Mouse (Mus musculus): ENCODE measurements around the gene Tfap2e. TPM values are rescaled to one million over a fixed set of nuclear protein-coding genes. Genes with fewer than 3 reads are reported as not detected.

The Tfap2e gene
- polyA plus RNA-seq, 1 experiment from 2014 or later, result 0.69 TPM

- 1% methylated on average over 57 of the region's 62 CpGs for WGBS
- no peak for ATAC-seq
- H3K9me3 ChIP-seq (replicated peaks; ENCODE audit: control insufficient read depth, low read length), result no peaks in the 10 kb centered on the region
- H3K27me3 ChIP-seq (replicated peaks; ENCODE audit: control insufficient read depth, insufficient read depth, low read length), result peaks cover 85% of the 10 kb centered on the region
- no peak overlapping the region for H3K9ac ChIP-seq (ENCODE audit: low read length)
- peak overlapping the region; percentile 17 for H3K4me3 ChIP-seq (ENCODE audit: low read depth, low read length)
- no peaks in the 10 kb centered on the region for H3K4me1 ChIP-seq (ENCODE audit: control insufficient read depth, insufficient read depth, low read length)
- DNase-seq (ENCODE audit: low spot score), result no peak
- no peaks in the 10 kb centered on the region for H3K36me3 ChIP-seq (ENCODE audit: control insufficient read depth, insufficient read depth, low read length)
- H3K27ac ChIP-seq (ENCODE audit: low read depth, low read length), result no peak overlapping the region
- peak overlapping the region; percentile 36; the same call in 1 of the 2 replicates for H3K4me2 ChIP-seq (ENCODE audit: low read length)
Measured at GRCm38 (mm10) chr4:126735382-126736000, 549 bp downstream of the Tfap2e start.

GRCm38 (mm10) chr4:126734700-126735381, 1.2 kb downstream of the Tfap2e start:
- Histone ChIP-seq H3K27ac (ENCODE audit: low read depth, low read length) (no peak overlapping the region), H3K4me2 (ENCODE audit: low read length) (0 out of 2 replicates have a peak overlapping the region, but pooled peaks have one; percentile 23), H3K4me1 (ENCODE audit: control insufficient read depth, insufficient read depth, low read length) (no peaks in the 10 kb centered on the region), H3K9me3 (replicated peaks; ENCODE audit: control insufficient read depth, low read length) (no peaks in the 10 kb centered on the region), H3K4me3 (ENCODE audit: low read depth, low read length) (peak overlapping the region; percentile 17), H3K27me3 (replicated peaks; ENCODE audit: control insufficient read depth, insufficient read depth, low read length) (peaks cover 92% of the 10 kb centered on the region), H3K36me3 (ENCODE audit: control insufficient read depth, insufficient read depth, low read length) (no peaks in the 10 kb centered on the region), H3K9ac (ENCODE audit: low read length) (no peak overlapping the region)
- no peak for DNase-seq (ENCODE audit: low spot score)
- ATAC-seq, result no peak
- 2% methylated on average over 51 of the region's 51 CpGs for WGBS

- H3K4me2 ChIP-seq (ENCODE audit: low read length), result no peak overlapping the region
- H3K27ac ChIP-seq (ENCODE audit: low read depth, low read length), result no peak overlapping the region
- no peaks in the 10 kb centered on the region for H3K36me3 ChIP-seq (ENCODE audit: control insufficient read depth, insufficient read depth, low read length)
- H3K4me3 ChIP-seq (ENCODE audit: low read depth, low read length), result no peak overlapping the region
- no peak for ATAC-seq
- WGBS, result 4% methylated on average over 16 of the region's 16 CpGs
- no peaks in the 10 kb centered on the region for H3K9me3 ChIP-seq (replicated peaks; ENCODE audit: control insufficient read depth, low read length)
- no peak overlapping the region for H3K9ac ChIP-seq (ENCODE audit: low read length)
- DNase-seq (ENCODE audit: low spot score), result no peak
- H3K27me3 ChIP-seq (replicated peaks; ENCODE audit: control insufficient read depth, insufficient read depth, low read length), result peaks cover 88% of the 10 kb centered on the region
- H3K4me1 ChIP-seq (ENCODE audit: control insufficient read depth, insufficient read depth, low read length), result no peaks in the 10 kb centered on the region
Measured at GRCm38 (mm10) chr4:126734001-126734603, 1.9 kb downstream of the Tfap2e start.

GRCm38 (mm10) chr4:126732531-126733380, 3.3 kb downstream of the Tfap2e start:
- Histone ChIP-seq H3K4me1 (ENCODE audit: control insufficient read depth, insufficient read depth, low read length) (no peaks in the 10 kb centered on the region), H3K4me2 (ENCODE audit: low read length) (no peak overlapping the region), H3K36me3 (ENCODE audit: control insufficient read depth, insufficient read depth, low read length) (no peaks in the 10 kb centered on the region), H3K27ac (ENCODE audit: low read depth, low read length) (no peak overlapping the region), H3K27me3 (replicated peaks; ENCODE audit: control insufficient read depth, insufficient read depth, low read length) (peaks cover 82% of the 10 kb centered on the region), H3K9ac (ENCODE audit: low read length) (no peak overlapping the region), H3K9me3 (replicated peaks; ENCODE audit: control insufficient read depth, low read length) (no peaks in the 10 kb centered on the region), H3K4me3 (ENCODE audit: low read depth, low read length) (no peak overlapping the region)
- ATAC-seq, result no peak
- no peak for DNase-seq (ENCODE audit: low spot score)
- WGBS, result 2% methylated on average over 26 of the region's 26 CpGs

GRCm38 (mm10) chr4:126732111-126732510, 3.9 kb downstream of the Tfap2e start:
- 2% methylated on average over 18 of the region's 18 CpGs for WGBS
- DNase-seq (ENCODE audit: low spot score), result no peak
- Histone ChIP-seq H3K27ac (ENCODE audit: low read depth, low read length) (no peak overlapping the region), H3K36me3 (ENCODE audit: control insufficient read depth, insufficient read depth, low read length) (no peaks in the 10 kb centered on the region), H3K4me3 (ENCODE audit: low read depth, low read length) (no peak overlapping the region), H3K4me1 (ENCODE audit: control insufficient read depth, insufficient read depth, low read length) (no peaks in the 10 kb centered on the region), H3K27me3 (replicated peaks; ENCODE audit: control insufficient read depth, insufficient read depth, low read length) (peaks cover 75% of the 10 kb centered on the region), H3K4me2 (ENCODE audit: low read length) (no peak overlapping the region), H3K9me3 (replicated peaks; ENCODE audit: control insufficient read depth, low read length) (no peaks in the 10 kb centered on the region), H3K9ac (ENCODE audit: low read length) (no peak overlapping the region)
- no peak for ATAC-seq

GRCm38 (mm10) chr4:126707439-126707826, 28.6 kb downstream of the Tfap2e start:
- Histone ChIP-seq H3K36me3 (ENCODE audit: control insufficient read depth, insufficient read depth, low read length) (peaks cover 70% of the 10 kb centered on the region), H3K27me3 (replicated peaks; ENCODE audit: control insufficient read depth, insufficient read depth, low read length) (no peaks in the 10 kb centered on the region), H3K4me3 (ENCODE audit: low read depth, low read length) (no peak overlapping the region), H3K9me3 (replicated peaks; ENCODE audit: control insufficient read depth, low read length) (no peaks in the 10 kb centered on the region), H3K4me1 (ENCODE audit: control insufficient read depth, insufficient read depth, low read length) (no peaks in the 10 kb centered on the region), H3K4me2 (ENCODE audit: low read length) (no peak overlapping the region), H3K27ac (ENCODE audit: low read depth, low read length) (no peak overlapping the region), H3K9ac (ENCODE audit: low read length) (no peak overlapping the region)
- DNase-seq (ENCODE audit: low spot score), result no peak
- no peak for ATAC-seq
- 84% methylated on average over 5 of the region's 5 CpGs for WGBS

GRCm38 (mm10) chr4:126706630-126707438, 29.2 kb downstream of the Tfap2e start:
- ATAC-seq (no peak), DNase-seq (ENCODE audit: low spot score) (no peak)
- no peak overlapping the region for H3K27ac ChIP-seq (ENCODE audit: low read depth, low read length)
- no peak overlapping the region for H3K9ac ChIP-seq (ENCODE audit: low read length)
- no peak overlapping the region for H3K4me2 ChIP-seq (ENCODE audit: low read length)
- no peaks in the 10 kb centered on the region for H3K27me3 ChIP-seq (replicated peaks; ENCODE audit: control insufficient read depth, insufficient read depth, low read length)
- H3K36me3 ChIP-seq (ENCODE audit: control insufficient read depth, insufficient read depth, low read length), result peaks cover 70% of the 10 kb centered on the region
- H3K9me3 ChIP-seq (replicated peaks; ENCODE audit: control insufficient read depth, low read length), result no peaks in the 10 kb centered on the region
- 73% methylated on average over 12 of the region's 12 CpGs for WGBS
- H3K4me1 ChIP-seq (ENCODE audit: control insufficient read depth, insufficient read depth, low read length), result no peaks in the 10 kb centered on the region
- H3K4me3 ChIP-seq (ENCODE audit: low read depth, low read length), result no peak overlapping the region

- H3K9me3 ChIP-seq (replicated peaks; ENCODE audit: control insufficient read depth, low read length), result no peaks in the 10 kb centered on the region
- no peak overlapping the region for H3K4me3 ChIP-seq (ENCODE audit: low read depth, low read length)
- no peaks in the 10 kb centered on the region for H3K4me1 ChIP-seq (ENCODE audit: control insufficient read depth, insufficient read depth, low read length)
- H3K27me3 ChIP-seq (replicated peaks; ENCODE audit: control insufficient read depth, insufficient read depth, low read length), result no peaks in the 10 kb centered on the region
- no peak overlapping the region for H3K9ac ChIP-seq (ENCODE audit: low read length)
- H3K4me2 ChIP-seq (ENCODE audit: low read length), result no peak overlapping the region
- peaks cover 20% of the 10 kb centered on the region for H3K36me3 ChIP-seq (ENCODE audit: control insufficient read depth, insufficient read depth, low read length)
- no peak for ATAC-seq
- no peak for DNase-seq (ENCODE audit: low spot score)
- WGBS, result 94% methylated on average over 4 of the region's 4 CpGs
- H3K27ac ChIP-seq (ENCODE audit: low read depth, low read length), result no peak overlapping the region
Measured at GRCm38 (mm10) chr4:126696908-126697307, 39.1 kb downstream of the Tfap2e start.

Data from forebrain, embryonic 14.5 days (tissue).